Mouse (Mus musculus) hindbrain, embryonic 11.5 days (tissue): ENCODE measurements around the gene Rnf217. TPM values are rescaled to one million over a fixed set of nuclear protein-coding genes. Genes with fewer than 3 reads are reported as not detected.

Experiments used
- ATAC-seq: fragments of 200-750 bp; cut with Nextera tagmentation; 2 replicates; pipeline ENCODE4 v1.8.0; 2017; ENCODE audit warnings: mild to moderate bottlenecking, moderate TSS enrichment, moderate library complexity; ENCODE audit not compliant: low FRiP score
- DNase-seq: peaks from one replicate; pipeline ENCODE4 v3.0.0-alpha.2; 2015; ENCODE audit warnings: low spot score
- H3K27ac ChIP-seq: fragments of 300-500 bp; sonication (generic); 2 replicates; pipeline ENCODE4 v1.5.1; 2014; ENCODE audit warnings: mild to moderate bottlenecking, low read depth, low read length
- H3K27me3 ChIP-seq: fragments of 300-500 bp; sonication (generic); 2 replicates; pipeline ENCODE4 v1.6.1; 2014; ENCODE audit warnings: mild to moderate bottlenecking, low read length, moderate library complexity, mixed read lengths; ENCODE audit not compliant: control insufficient read depth, insufficient read depth
- H3K36me3 ChIP-seq: fragments of 300-500 bp; sonication (generic); 2 replicates; pipeline ENCODE4 v1.6.1; 2014; ENCODE audit warnings: mild to moderate bottlenecking, low read length, moderate library complexity, mixed read lengths; ENCODE audit not compliant: control insufficient read depth, insufficient read depth
- H3K4me1 ChIP-seq: fragments of 300-500 bp; sonication (generic); replicated peaks from 2 replicates; pipeline ENCODE4 v1.6.1; 2014; ENCODE audit warnings: low read length, mixed read lengths; ENCODE audit not compliant: control insufficient read depth, insufficient read depth
- H3K4me2 ChIP-seq: fragments of 300-500 bp; sonication (generic); replicated peaks from 2 replicates; pipeline ENCODE4 v1.6.1; 2014; ENCODE audit warnings: mild to moderate bottlenecking, low read depth, low read length
- H3K4me3 ChIP-seq: fragments of 300-500 bp; sonication (generic); 2 replicates; pipeline ENCODE4 v1.5.1; 2014; ENCODE audit warnings: low read depth, low read length
- H3K9ac ChIP-seq: fragments of 300-500 bp; sonication (generic); 2 replicates; pipeline ENCODE4 v1.6.1; 2014; ENCODE audit warnings: low read depth, low read length
- H3K9me3 ChIP-seq: fragments of 300-500 bp; sonication (generic); 2 replicates; pipeline ENCODE4 v1.6.1; 2016; ENCODE audit warnings: low read length; ENCODE audit not compliant: control insufficient read depth
- WGBS: fragments of 180-500 bp; shearing (Covaris S2); extraction: QIAGEN DNeasy Blood & Tissue Kit; methylation state at CpG from one replicate; pipeline ENCODE4 v1.1.7; 2014; 5-methylcytosine and 5-hydroxymethylcytosine counted together
- polyA plus RNA-seq: library from polyadenylated mRNA; unstranded; fragments of >200 nt; fragmentation: Nextera tagmentation; extraction: Ambion mirVana; gene quantifications from 2 replicates; pipeline ENCODE4 v1.2.1, GENCODE M21; 2014

Gene Rnf217
- polyA plus RNA-seq, 1 experiment from 2014 or later: 2.0 TPM

GRCm38 (mm10) chr10:31445291-31446124 is 163.5 kb downstream of the Rnf217 start, which contains the start of gene Tpd52l1:
Gene Tpd52l1 (minus strand): TSS chr10:31445958.
- ATAC-seq (peak; percentile 99), DNase-seq (peak; percentile 92)
- Histone ChIP-seq H3K4me3 (peak within 1 kb of the TSS; percentile 52), H3K9me3 (no peaks in the 10 kb centered on the region), H3K4me2 (peak within 1 kb of the TSS; percentile 50), H3K27ac (no peak within 1 kb of the TSS), H3K9ac (peak within 1 kb of the TSS; percentile 40; the same call in 1 of the 2 replicates), H3K4me1 (no peaks in the 10 kb centered on the region), H3K36me3 (no peaks in the 10 kb centered on the region), H3K27me3 (no peaks in the 10 kb centered on the region)
- 2% methylated on average over 59 of the region's 59 CpGs for WGBS

DNA sequence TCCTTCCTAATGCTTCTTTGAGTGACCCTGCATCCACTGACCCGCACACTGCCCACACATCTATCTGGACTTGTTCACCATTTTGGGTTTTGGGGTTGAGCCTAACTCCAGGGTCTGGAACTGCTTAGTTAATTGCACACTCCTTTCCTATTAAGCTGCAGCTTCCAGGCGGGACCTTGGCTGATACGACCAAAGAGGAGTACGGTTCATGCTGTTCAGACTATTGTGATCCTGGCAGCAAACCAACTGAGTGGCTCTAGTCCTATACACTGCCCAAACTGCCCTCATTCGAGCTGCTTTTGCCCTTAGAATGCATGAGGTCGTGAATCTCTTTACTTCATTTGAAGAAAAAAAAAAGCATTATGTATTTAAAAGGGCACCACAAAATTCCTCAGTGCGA is 164.8 kb downstream of the Rnf217 start:
- WGBS: 70% methylated on average over 7 of the region's 7 CpGs
- Histone ChIP-seq H3K4me1 (no peaks in the 10 kb centered on the region), H3K4me3 (no peak overlapping the region), H3K9ac (no peak overlapping the region), H3K9me3 (no peaks in the 10 kb centered on the region), H3K36me3 (no peaks in the 10 kb centered on the region), H3K4me2 (no peak overlapping the region), H3K27me3 (no peaks in the 10 kb centered on the region), H3K27ac (no peak overlapping the region)
- no peak for DNase-seq
- ATAC-seq: no peak

Other genes with a start within 250 kb of the Rnf217 start
- 37.3 and 39.2 TPM in 2 replicates for gene Tpd52l1, start 163.2 kb downstream of the Rnf217 start, polyA plus RNA-seq